Mouse (Mus musculus) thymus, adult 2 months (tissue): ENCODE data around the gene Myo1g.

Experiments
- CTCF ChIP-seq: fragments of 200-500 bp; IDR thresholded peaks from 2 replicates; pipeline ENCODE4 v1.5.1; 2012; ENCODE audit warnings: mild to moderate bottlenecking, control low read depth, low read length, moderate library complexity, borderline replicate concordance; ENCODE audit not compliant: control insufficient read depth, poor library complexity, insufficient read depth; ENCODE audit errors: extremely low read depth
- POLR2A ChIP-seq: fragments of 200-500 bp; IDR thresholded peaks from 2 replicates; pipeline ENCODE4 v1.6.1; 2012; ENCODE audit warnings: mild to moderate bottlenecking, low read length, control low read depth, moderate library complexity; ENCODE audit not compliant: control insufficient read depth, poor library complexity, insufficient read depth; ENCODE audit errors: extremely low read depth

GRCm38 (mm10) chr11:6476876-6477275 lies 43.9 kb downstream of the Myo1g start:
- TF ChIP-seq CTCF = no peak
- no peak for TF ChIP-seq POLR2A
